Mouse (Mus musculus) olfactory bulb, adult 2 months (tissue): ENCODE measurements around the gene Eps8l3.

ENCODE experiments used
- CTCF ChIP-seq: fragments of 200-500 bp; IDR thresholded peaks from 2 replicates; pipeline ENCODE4 v1.5.1; 2012; ENCODE audit warnings: low read depth, mild to moderate bottlenecking, low read length, moderate library complexity; ENCODE audit not compliant: insufficient read depth
- POLR2A ChIP-seq: fragments of 200-500 bp; IDR thresholded peaks from 2 replicates; pipeline ENCODE4 v1.6.1; 2012; ENCODE audit warnings: mild to moderate bottlenecking, low read depth, low read length, moderate library complexity; ENCODE audit not compliant: insufficient read depth

- TF ChIP-seq CTCF (no peak), POLR2A (no peak)
These were observed 13.6 kb upstream of the Eps8l3 start for GRCm38 (mm10) chr3:107863471-107863870.
